9 mouse cellular contexts compared by ENCODE assay signal in genomic region chr6:72519892-72520663, GRCm38 (mm10). TPM values are rescaled to one million over a fixed set of nuclear protein-coding genes. Genes with fewer than 3 reads are reported as not detected.
DNase-seq lines count a peak whose midpoint lies in the region; ATAC-seq and TF ChIP-seq lines count a peak whose summit lies in the region.
"Had no signal": no experiment of that assay in that cellular context is flagged by ENCODE, and none has a peak within 500 bp of the region (broad histone marks: within the 10 kb centered on the region; RNA-seq: fewer than 3 reads in every experiment).

No protein-coding gene starts in this region.

- H3K9me3 ChIP-seq in forebrain, postnatal 0 days (ENCODE audit: low read length) = no peaks in the 10 kb centered on the region
- no peaks in the 10 kb centered on the region for H3K9me3 ChIP-seq in hindbrain, embryonic 14.5 days (ENCODE audit: control insufficient read depth, low read length)
- no peaks in the 10 kb centered on the region for H3K9me3 ChIP-seq in lung, postnatal 0 days (ENCODE audit: low read length)

- no peak for TF ChIP-seq EP300 in lung, postnatal 0 days (IDR thresholded peaks at IDR 0.05)

- TF ChIP-seq CTCF in forebrain, postnatal 0 days (IDR thresholded peaks at IDR 0.05; ENCODE audit: low read depth) = no peak
- TF ChIP-seq CTCF in lung, postnatal 0 days (IDR thresholded peaks at IDR 0.05) = no peak

- no peak overlapping the region; the same call in 1 of the 2 replicates for H3K4me3 ChIP-seq in forebrain, postnatal 0 days (ENCODE audit: low read depth, low read length)
- H3K4me3 ChIP-seq in hindbrain, embryonic 14.5 days (replicated peaks; ENCODE audit: low read length) = no peak overlapping the region
- H3K4me3 ChIP-seq in lung, postnatal 0 days (ENCODE audit: low read depth, low read length) = no peak overlapping the region

- peak overlapping the region; percentile 32 for H3K4me2 ChIP-seq in forebrain, postnatal 0 days (ENCODE audit: low read depth)
- H3K4me2 ChIP-seq in hindbrain, embryonic 14.5 days (replicated peaks) = peak overlapping the region; percentile 38
- H3K4me2 ChIP-seq in lung, postnatal 0 days (replicated peaks; ENCODE audit: low read depth, low read length) = no peak overlapping the region

- H3K36me3 ChIP-seq in forebrain, postnatal 0 days (ENCODE audit: insufficient read depth) = no peaks in the 10 kb centered on the region
- H3K36me3 ChIP-seq in hindbrain, embryonic 14.5 days (replicated peaks; ENCODE audit: control insufficient read depth, insufficient read depth) = no peaks in the 10 kb centered on the region
- H3K36me3 ChIP-seq in lung, postnatal 0 days (ENCODE audit: insufficient read depth, low read length) = no peaks in the 10 kb centered on the region

- peaks cover 21% of the 10 kb centered on the region for H3K4me1 ChIP-seq in forebrain, postnatal 0 days (ENCODE audit: insufficient read depth)
- peaks cover 28% of the 10 kb centered on the region for H3K4me1 ChIP-seq in hindbrain, embryonic 14.5 days (replicated peaks; ENCODE audit: control insufficient read depth, insufficient read depth, low read length)
- H3K4me1 ChIP-seq in lung, postnatal 0 days (ENCODE audit: insufficient read depth, low read depth, low read length) = no peaks in the 10 kb centered on the region

- peak; percentile 96 for ATAC-seq in forebrain, postnatal 0 days
- ATAC-seq in hindbrain, embryonic 14.5 days (ENCODE audit: low FRiP score) = peak; percentile 90
- peak; percentile 76 for ATAC-seq in lung, postnatal 0 days
- no peak for ATAC-seq in cerebellum, adult (ENCODE audit: insufficient number of reproducible peaks, low FRiP score, low TSS enrichment)

- peak; percentile 27 for DNase-seq in urinary bladder, postnatal 14 days (ENCODE audit: low spot score)
- DNase-seq in urinary bladder, postnatal 4 days (ENCODE audit: low spot score in 2 of 2) = no peak
- DNase-seq in forebrain, postnatal 0 days = peak; percentile 93
- DNase-seq in hindbrain, embryonic 14.5 days (ENCODE audit: low spot score) = peak; percentile 83
- peak; percentile 67 for DNase-seq in lung, postnatal 0 days (ENCODE audit: low spot score)
- peak; percentile 65 for DNase-seq in right cerebral cortex, postnatal 14 days
- no peak for DNase-seq in cerebellum, adult 18-20 months

- WGBS in forebrain, postnatal 0 days = 3% methylated on average over 10 of the region's 10 CpGs
- WGBS in hindbrain, embryonic 14.5 days = 1% methylated on average over 10 of the region's 10 CpGs
- 20% methylated on average over 9 of the region's 10 CpGs for WGBS in lung, postnatal 0 days

- H3K27me3 ChIP-seq in forebrain, postnatal 0 days (ENCODE audit: insufficient read depth, low read length) = no peaks in the 10 kb centered on the region
- no peaks in the 10 kb centered on the region for H3K27me3 ChIP-seq in hindbrain, embryonic 14.5 days (ENCODE audit: control insufficient read depth, insufficient read depth, low read length)
- H3K27me3 ChIP-seq in lung, postnatal 0 days (replicated peaks; ENCODE audit: insufficient read depth, low read length) = no peaks in the 10 kb centered on the region

- peak overlapping the region; percentile 94 for H3K27ac ChIP-seq in forebrain, postnatal 0 days (ENCODE audit: low read depth, low read length)
- peak overlapping the region; percentile 97 for H3K27ac ChIP-seq in hindbrain, embryonic 14.5 days
- H3K27ac ChIP-seq in lung, postnatal 0 days (ENCODE audit: low read length) = no peak overlapping the region

- H3K9ac ChIP-seq in forebrain, postnatal 0 days = peak overlapping the region; percentile 33
- H3K9ac ChIP-seq in hindbrain, embryonic 14.5 days = peak overlapping the region; percentile 18; the same call in 1 of the 2 replicates
- no peak overlapping the region for H3K9ac ChIP-seq in lung, postnatal 0 days (replicated peaks; ENCODE audit: low read depth)

RNA-seq across cellular contexts. Expression of gene Sh2d6, which starts 1.4 kb away (rescaled TPM):
- 0.24 and 0.38 TPM in 2 replicates for total RNA-seq in forebrain, postnatal 0 days (2014; rRNA removed)
- polyA plus RNA-seq in forebrain, postnatal 0 days (2015; fragmentation: Nextera tagmentation; extraction: Ambion mirVana) = 0.21 and 0.47 TPM in 2 replicates
- polyA plus RNA-seq in hindbrain, embryonic 14.5 days (2014; fragmentation: Nextera tagmentation; extraction: Ambion mirVana) = 0.24 and 0.82 TPM in 2 replicates
- not detected in 2 replicates for polyA plus RNA-seq in lung, postnatal 0 days (2015; fragmentation: Nextera tagmentation; extraction: Ambion mirVana)
- polyA plus RNA-seq: liver, embryonic 16.5 days had no signal

RNA-seq across cellular contexts. Expression of gene Capg, which starts 24.1 kb away (rescaled TPM):
- 6.7 and 8.9 TPM in 2 replicates for total RNA-seq in forebrain, postnatal 0 days (2014; rRNA removed)
- polyA plus RNA-seq in forebrain, postnatal 0 days (2015; fragmentation: Nextera tagmentation; extraction: Ambion mirVana) = 7.1 and 7.6 TPM in 2 replicates
- polyA plus RNA-seq in hindbrain, embryonic 14.5 days (2014; fragmentation: Nextera tagmentation; extraction: Ambion mirVana) = 8.1 and 10.3 TPM in 2 replicates
- 136 and 148 TPM in 2 replicates for polyA plus RNA-seq in lung, postnatal 0 days (2015; fragmentation: Nextera tagmentation; extraction: Ambion mirVana)

Comparison
In these comparisons a context has a peak if more than half of its experiments do, and no peak if none do; other contexts are left out.
1. DNase-seq: peak in urinary bladder, postnatal 14 days (single experiment), forebrain, postnatal 0 days (single experiment), hindbrain, embryonic 14.5 days (single experiment), lung, postnatal 0 days (single experiment) and right cerebral cortex, postnatal 14 days (single experiment); none in urinary bladder, postnatal 4 days (0 of 2) and cerebellum, adult 18-20 months (0 of 2).
2. RNA of gene Capg, which starts 24.1 kb away (polyA plus RNA-seq): 136 to 148 TPM in lung, postnatal 0 days; 8.1 to 10.3 TPM in hindbrain, embryonic 14.5 days and 7.1 to 7.6 TPM in forebrain, postnatal 0 days; every median in the first group is over 10 times any median in the second.